Mouse (Mus musculus) ES-E14 (cell line): Measurements from ENCODE around the gene Sorcs2. TPM values are rescaled to one million over a fixed set of nuclear protein-coding genes. Genes with fewer than 3 reads are reported as not detected.

Experiments
- DNase-seq: peaks from one replicate; pipeline ENCODE4 v3.0.0-alpha.2; 2013; ENCODE audit warnings: low read depth, low spot score
- H3K27ac ChIP-seq: 2 replicates; pipeline ENCODE4 v1.5.1; 2012; ENCODE audit warnings: low read depth, mild to moderate bottlenecking, low read length, moderate library complexity, mixed read lengths; ENCODE audit not compliant: poor library complexity, insufficient read depth, severe bottlenecking
- H3K36me3 ChIP-seq: 2 replicates; pipeline ENCODE4 v1.6.1; 2012; ENCODE audit warnings: mild to moderate bottlenecking, low read length, moderate library complexity, mixed read lengths; ENCODE audit not compliant: control insufficient read depth, poor library complexity, insufficient read depth, severe bottlenecking
- H3K4me1 ChIP-seq, 2 experiments: fragments of 150-350 bp in 1 of 2; sonication (generic) in 1 of 2; 2 replicates each; pipeline ENCODE4 v1.6.1; 2012; ENCODE audit warnings: low read length in 2 of 2, mild to moderate bottlenecking in 1 of 2, mixed read lengths in 1 of 2; ENCODE audit not compliant: control insufficient read depth in 2 of 2, insufficient read depth in 2 of 2, poor library complexity in 1 of 2
- H3K4me3 ChIP-seq, 2 experiments: fragments of 150-350 bp in 1 of 2; sonication (generic) in 1 of 2; 2 replicates each; pipeline ENCODE4 v1.5.1; 2012; ENCODE audit warnings: low read length in 2 of 2, low read depth in 1 of 2, mild to moderate bottlenecking in 1 of 2, mixed read lengths in 1 of 2; ENCODE audit not compliant: insufficient read depth in 1 of 2, poor library complexity in 1 of 2, severe bottlenecking in 1 of 2
- H3K9ac ChIP-seq: 2 replicates; pipeline ENCODE4 v1.6.1; 2012; ENCODE audit warnings: low read depth, mild to moderate bottlenecking, low read length, mixed read lengths; ENCODE audit not compliant: poor library complexity, insufficient read depth, severe bottlenecking
- H3K9me3 ChIP-seq: fragments of 150-350 bp; sonication (generic); 2 replicates; pipeline ENCODE4 v1.6.1; 2012; ENCODE audit warnings: low read depth, mild to moderate bottlenecking, low read length; ENCODE audit not compliant: control insufficient read depth, insufficient read depth
- CHD2 ChIP-seq: IDR thresholded peaks from 2 replicates; pipeline ENCODE4 v1.6.1; 2014; ENCODE audit warnings: mild to moderate bottlenecking, low read depth, low read length, inconsistent platforms
- HCFC1 ChIP-seq: IDR thresholded peaks from 2 replicates; pipeline ENCODE4 v1.6.1; 2012; ENCODE audit warnings: low read length, inconsistent platforms, borderline replicate concordance; ENCODE audit not compliant: insufficient read depth
- MAFK ChIP-seq: IDR thresholded peaks from 2 replicates; pipeline ENCODE4 v1.6.1; 2014; ENCODE audit warnings: mild to moderate bottlenecking, low read depth, low read length, inconsistent platforms; ENCODE audit not compliant: insufficient read depth
- ZC3H11A ChIP-seq: IDR thresholded peaks from 2 replicates; pipeline ENCODE4 v1.6.1; 2012; ENCODE audit warnings: low read depth, mild to moderate bottlenecking, inconsistent platforms, low read length, borderline replicate concordance
- ZNF384 ChIP-seq: IDR thresholded peaks from 2 replicates; pipeline ENCODE4 v1.6.1; 2012; ENCODE audit warnings: low read depth, low read length, inconsistent platforms
- in situ Hi-C, 2 experiments: fragments of 600-800 bp; cut with MboI; formaldehyde crosslinking; loops; one replicate each; pipeline ENCODE4 v1.15.1; 2025; ENCODE audit warnings: low sequenced_read_pairs in 2 of 2, inconsistent platforms in 1 of 2; ENCODE audit not compliant: unreplicated experiment in 2 of 2
- total RNA-seq: library from RNA; depleted of rRNA; stranded (reverse); fragments of 300-350 nt; gene quantifications from 2 replicates; pipeline ENCODE4 v1.2.3, GENCODE M21; 2012

The Sorcs2 gene
- total RNA-seq, 1 experiment: 5.4 TPM

DNA sequence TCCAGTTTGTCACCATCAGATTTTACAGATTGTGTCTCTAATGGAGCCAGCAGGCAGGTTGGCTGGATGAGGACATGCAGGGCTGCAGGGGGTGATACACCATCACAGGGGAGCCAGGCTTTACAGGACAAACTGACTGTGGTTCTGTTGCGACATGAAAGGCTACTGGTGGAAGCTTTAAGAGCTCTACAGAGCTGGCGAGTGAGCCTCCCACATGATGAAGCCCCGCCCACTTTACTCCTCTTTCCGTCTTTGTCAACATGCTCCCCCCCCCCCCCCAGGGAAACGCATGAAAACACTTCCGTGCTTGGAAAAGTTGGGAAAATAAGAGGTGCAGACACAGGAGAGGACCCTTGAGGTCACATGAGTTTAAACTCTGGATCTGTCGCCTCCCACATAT lies 219.7 kb downstream of the Sorcs2 start:
- H3K4me1 ChIP-seq: no peaks in the 10 kb centered on the region
- H3K27ac ChIP-seq: no peak overlapping the region
- no peaks in the 10 kb centered on the region for H3K9me3 ChIP-seq
- TF ChIP-seq ZNF384 (no peak), CHD2 (no peak), ZC3H11A (no peak), MAFK (no peak), HCFC1 (no peak)
- in situ Hi-C loops: no loop called here
- no peak overlapping the region for H3K9ac ChIP-seq
- no peak overlapping the region for H3K4me3 ChIP-seq
- DNase-seq: no peak
- H3K36me3 ChIP-seq: no peaks in the 10 kb centered on the region

DNA sequence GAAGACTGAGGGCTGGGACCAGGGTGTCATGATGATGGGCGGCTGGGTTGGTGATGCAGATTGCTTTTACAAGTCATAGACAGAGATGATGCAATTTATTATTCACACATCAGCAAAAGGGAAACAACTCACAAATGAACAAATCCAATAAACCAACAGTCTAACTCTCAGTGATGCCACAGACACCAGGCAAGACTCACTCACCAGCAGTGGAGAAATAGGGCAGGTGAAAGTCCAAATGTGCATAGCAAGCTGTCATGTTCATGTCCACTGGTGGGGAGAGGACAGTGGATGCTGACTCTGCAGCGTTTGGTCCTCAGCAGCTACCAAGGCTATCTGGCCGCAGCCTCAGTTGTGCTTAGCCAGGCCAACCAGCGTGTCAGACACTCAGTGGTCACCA lies 221.1 kb downstream of the Sorcs2 start:
- H3K4me1 ChIP-seq: no peaks in the 10 kb centered on the region
- no peak for TF ChIP-seq ZNF384
- TF ChIP-seq CHD2: no peak
- no peak for TF ChIP-seq ZC3H11A
- TF ChIP-seq MAFK: no peak
- no peak for TF ChIP-seq HCFC1
- DNase-seq: no peak
- in situ Hi-C loops: no loop called here
- no peak overlapping the region for H3K9ac ChIP-seq
- H3K36me3 ChIP-seq: no peaks in the 10 kb centered on the region
- no peak overlapping the region for H3K27ac ChIP-seq
- no peaks in the 10 kb centered on the region for H3K9me3 ChIP-seq
- H3K4me3 ChIP-seq: no peak overlapping the region

DNA sequence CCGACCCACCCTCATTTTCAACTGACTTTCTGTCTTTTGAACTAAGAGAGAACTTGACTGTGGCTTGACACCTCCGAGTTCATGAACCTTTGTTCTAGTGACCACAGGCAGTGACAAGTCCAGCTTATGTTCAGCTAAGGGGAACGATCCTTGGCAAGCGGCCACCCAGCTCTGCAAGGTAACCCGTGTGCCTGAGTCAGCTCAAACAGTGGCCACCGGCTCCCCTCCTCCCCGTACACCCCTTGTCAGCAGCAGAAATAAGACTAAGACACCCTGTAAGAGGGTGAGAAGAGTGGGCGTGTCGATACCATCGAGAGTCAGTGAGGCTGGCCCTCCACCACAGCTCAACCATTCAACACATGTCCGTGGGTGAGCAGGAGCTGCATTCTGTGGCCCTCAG lies 221.5 kb downstream of the Sorcs2 start:
- H3K36me3 ChIP-seq: no peaks in the 10 kb centered on the region
- no peaks in the 10 kb centered on the region for H3K4me1 ChIP-seq
- no peak overlapping the region for H3K9ac ChIP-seq
- H3K27ac ChIP-seq: no peak overlapping the region
- H3K4me3 ChIP-seq: no peak overlapping the region
- no peaks in the 10 kb centered on the region for H3K9me3 ChIP-seq
- no peak for DNase-seq
- TF ChIP-seq HCFC1: no peak
- no peak for TF ChIP-seq ZNF384
- no peak for TF ChIP-seq MAFK
- no peak for TF ChIP-seq CHD2
- TF ChIP-seq ZC3H11A: no peak
- in situ Hi-C loops: no loop called here

DNA sequence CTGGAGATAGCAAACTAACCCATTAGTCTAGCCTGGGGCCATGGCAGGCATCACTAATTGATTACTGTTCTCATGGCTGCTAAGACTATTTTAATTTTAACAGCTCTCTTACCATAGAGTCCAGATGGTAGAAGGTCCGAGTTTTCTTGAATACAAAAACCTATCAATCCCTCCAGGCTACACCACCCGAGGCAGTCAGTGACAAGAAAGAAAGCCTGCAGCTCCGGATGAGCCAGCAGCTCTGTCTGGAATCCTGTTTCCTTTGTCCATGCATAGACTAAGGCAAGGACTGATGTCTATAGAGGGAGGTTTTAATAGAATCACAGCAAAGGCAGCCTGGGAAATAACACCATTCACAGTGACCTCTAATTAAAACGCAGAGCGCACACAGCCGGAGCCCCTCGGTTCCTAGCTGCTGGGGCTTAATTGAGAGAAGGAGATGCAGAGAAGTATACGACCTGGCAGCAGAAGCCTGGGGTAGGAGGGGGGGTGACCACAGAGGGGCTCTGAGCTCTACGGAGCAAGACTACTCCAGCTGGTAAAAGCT lies 223.3 kb downstream of the Sorcs2 start:
- H3K4me1 ChIP-seq: no peaks in the 10 kb centered on the region
- no peak for DNase-seq
- no peak overlapping the region for H3K9ac ChIP-seq
- in situ Hi-C loops: no loop called here
- H3K4me3 ChIP-seq: no peak overlapping the region
- TF ChIP-seq MAFK (no peak), ZNF384 (no peak), HCFC1 (no peak), ZC3H11A (no peak), CHD2 (no peak)
- no peaks in the 10 kb centered on the region for H3K36me3 ChIP-seq
- H3K9me3 ChIP-seq: no peaks in the 10 kb centered on the region
- H3K27ac ChIP-seq: no peak overlapping the region

DNA sequence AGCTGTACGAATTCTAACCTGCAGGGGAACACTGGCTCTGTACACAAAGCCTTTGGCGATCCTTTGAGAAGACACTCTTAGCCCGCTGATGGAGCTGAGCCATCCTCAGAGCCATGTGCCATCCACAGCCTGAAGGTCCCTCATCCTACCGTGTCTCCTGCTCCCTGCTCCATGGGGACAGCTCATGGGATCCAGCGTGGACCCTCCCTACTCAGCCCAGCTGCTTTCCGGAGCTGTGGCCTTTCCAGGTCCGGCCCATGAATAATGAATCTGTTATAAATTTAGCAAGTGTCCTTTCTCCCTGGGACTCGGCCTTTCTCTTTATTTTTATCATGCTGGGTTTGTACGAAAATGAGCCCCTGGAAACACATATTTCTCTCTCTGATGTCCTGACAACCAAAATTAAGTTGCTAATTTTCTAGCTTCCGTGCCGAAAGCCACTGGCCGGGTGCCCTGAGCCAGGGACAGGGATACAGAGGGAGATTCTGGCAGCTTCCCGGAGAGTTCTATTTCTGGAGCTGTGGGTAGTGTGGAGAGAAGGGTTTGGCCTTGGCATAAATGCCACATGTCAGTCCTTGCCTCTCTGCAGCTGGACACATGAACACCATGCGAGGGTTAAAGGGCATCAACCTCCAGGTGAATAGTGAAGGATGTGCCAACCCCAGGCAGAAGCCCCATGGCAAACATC lies 228.8 kb downstream of the Sorcs2 start:
- Histone ChIP-seq H3K9ac (no peak overlapping the region), H3K4me3 (no peak overlapping the region), H3K9me3 (no peaks in the 10 kb centered on the region), H3K36me3 (no peaks in the 10 kb centered on the region), H3K4me1 (no peaks in the 10 kb centered on the region), H3K27ac (no peak overlapping the region)
- no peak for DNase-seq
- no peak for TF ChIP-seq ZC3H11A
- in situ Hi-C loops: no loop called here
